Mouse (Mus musculus): ENCODE measurements around the gene Cenpv.

DNA sequence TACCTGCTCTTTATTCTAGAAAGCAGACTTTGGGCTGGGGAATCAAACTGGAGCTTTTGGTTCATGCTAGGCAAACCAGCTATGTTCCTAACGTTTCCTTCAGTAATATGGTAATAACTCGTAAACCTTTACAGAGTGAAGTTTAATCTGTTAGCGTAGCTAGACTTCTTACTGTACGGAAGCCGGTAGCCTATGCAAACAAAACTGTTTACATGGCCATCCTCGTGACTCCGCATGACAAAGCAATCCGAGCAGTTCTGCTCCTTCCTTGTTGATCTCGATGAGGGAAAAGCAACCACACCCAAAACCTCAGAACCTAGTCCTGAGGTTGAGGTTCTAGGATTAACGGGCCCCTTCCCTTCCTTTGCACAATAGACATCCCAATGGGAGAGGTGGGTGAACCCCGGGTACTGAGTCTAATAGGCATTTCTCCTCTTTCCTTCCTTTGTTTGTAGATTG, 11.2 kb upstream of the Cenpv start:
- TF ChIP-seq CTCF (IDR thresholded peaks at IDR 0.05; ENCODE audit: insufficient read depth, low read length): no peak
- TF ChIP-seq POLR2A (IDR thresholded peaks at IDR 0.05; ENCODE audit: borderline replicate concordance, extremely low read depth, low read depth, low read length): peak; percentile 18; the same call in 1 of the 2 replicates

Data from lung, adult 2 months (tissue).